Mouse (Mus musculus) thymus, adult 2 months (tissue): ENCODE measurements at regions not wholly inside any gene's neighbourhood (a gene's known extent, or its start where the extent isn't known, plus 50 kb on each side); places are given as distances from the start of the nearest gene placed in this dataset.

ENCODE experiments used
- DNase-seq: peaks from one replicate; pipeline ENCODE4 v3.0.0; 2021
- H3K27ac ChIP-seq: fragments of 200-500 bp; 2 replicates; pipeline ENCODE4 v1.5.1; 2012; ENCODE audit warnings: low read length, control low read depth; ENCODE audit not compliant: control insufficient read depth, insufficient read depth
- H3K27me3 ChIP-seq: fragments of 200-500 bp; 2 replicates; pipeline ENCODE4 v1.6.1; 2012; ENCODE audit warnings: mild to moderate bottlenecking, low read length, moderate library complexity, mixed read lengths; ENCODE audit not compliant: control insufficient read depth, insufficient read depth
- H3K36me3 ChIP-seq: fragments of 200-500 bp; 2 replicates; pipeline ENCODE4 v1.6.1; 2012; ENCODE audit warnings: mild to moderate bottlenecking, low read length, moderate library complexity; ENCODE audit not compliant: control insufficient read depth, insufficient read depth
- H3K4me1 ChIP-seq: fragments of 200-500 bp; replicated peaks from 2 replicates; pipeline ENCODE4 v1.6.1; 2012; ENCODE audit warnings: low read length; ENCODE audit not compliant: control insufficient read depth, insufficient read depth
- H3K4me3 ChIP-seq: fragments of 200-500 bp; 2 replicates; pipeline ENCODE4 v1.5.1; 2012; ENCODE audit warnings: mild to moderate bottlenecking, low read length, control low read depth, moderate library complexity; ENCODE audit not compliant: control insufficient read depth, insufficient read depth
- CTCF ChIP-seq: fragments of 200-500 bp; IDR thresholded peaks from 2 replicates; pipeline ENCODE4 v1.5.1; 2012; ENCODE audit warnings: mild to moderate bottlenecking, control low read depth, low read length, moderate library complexity, borderline replicate concordance; ENCODE audit not compliant: control insufficient read depth, poor library complexity, insufficient read depth; ENCODE audit errors: extremely low read depth
- POLR2A ChIP-seq: fragments of 200-500 bp; IDR thresholded peaks from 2 replicates; pipeline ENCODE4 v1.6.1; 2012; ENCODE audit warnings: mild to moderate bottlenecking, low read length, control low read depth, moderate library complexity; ENCODE audit not compliant: control insufficient read depth, poor library complexity, insufficient read depth; ENCODE audit errors: extremely low read depth
- WGBS: fragments of 180-500 bp; shearing (Covaris S2); methylation state at CpG from one replicate; pipeline ENCODE4 v1.1.7; 2018; 5-methylcytosine and 5-hydroxymethylcytosine counted together

DNA sequence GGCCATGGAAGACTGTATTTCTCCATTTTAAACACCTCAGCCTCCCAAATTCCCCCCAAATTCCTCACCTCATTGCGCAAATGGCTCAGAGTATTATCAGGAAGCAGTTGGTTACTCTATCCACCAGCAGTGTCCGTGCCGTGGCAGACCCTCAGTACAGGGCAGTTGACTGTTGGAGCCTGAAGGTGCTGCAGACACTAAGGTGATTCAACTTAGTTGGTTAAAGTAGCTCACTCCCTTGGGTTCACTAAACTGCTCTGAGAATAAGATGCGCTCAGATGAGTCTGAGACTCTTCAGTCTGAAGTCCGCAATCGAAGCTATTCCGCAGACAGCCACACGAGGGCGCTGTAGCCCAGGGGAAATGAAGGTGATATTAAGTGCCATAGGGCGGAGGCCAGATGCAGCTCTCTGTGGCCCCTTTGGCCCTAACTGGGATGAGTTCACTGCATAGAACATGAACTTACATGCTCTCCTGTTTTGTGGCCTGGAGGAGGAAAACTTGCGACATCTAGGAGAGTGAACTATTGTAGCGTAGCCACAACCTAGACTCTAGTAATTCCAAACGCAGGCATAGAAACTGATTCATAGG is 62.9 kb downstream of the Amer3 start:
- Histone ChIP-seq H3K36me3 (no peaks in the 10 kb centered on the region), H3K4me1 (no peaks in the 10 kb centered on the region), H3K27me3 (no peaks in the 10 kb centered on the region), H3K4me3 (no peak overlapping the region), H3K27ac (no peak overlapping the region)
- DNase-seq: peak; percentile 39
- 41% methylated on average over 13 of the region's 13 CpGs for whole genome bisulfite sequencing
- TF ChIP-seq POLR2A (no peak), CTCF (peak; percentile 75; the same call in 1 of the 2 replicates)

- no peak overlapping the region for H3K4me3 ChIP-seq
- no peak for DNase-seq
- H3K27me3 ChIP-seq: no peaks in the 10 kb centered on the region
- TF ChIP-seq CTCF (no peak), POLR2A (no peak)
- H3K27ac ChIP-seq: no peak overlapping the region
- 94% methylated on average over 10 of the region's 10 CpGs for WGBS
- H3K4me1 ChIP-seq: no peaks in the 10 kb centered on the region
- H3K36me3 ChIP-seq: no peaks in the 10 kb centered on the region
These were observed 74.6 kb downstream of the Amer3 start for GRCm38 (mm10) chr1:34653963-34654644.

- H3K4me3 ChIP-seq: no peak overlapping the region
- no peaks in the 10 kb centered on the region for H3K4me1 ChIP-seq
- H3K27me3 ChIP-seq: no peaks in the 10 kb centered on the region
- H3K36me3 ChIP-seq: no peaks in the 10 kb centered on the region
- DNase-seq: no peak
- H3K27ac ChIP-seq: no peak overlapping the region
- TF ChIP-seq POLR2A: no peak
- no peak for TF ChIP-seq CTCF
These were observed 78.0 kb downstream of the Amer3 start for GRCm38 (mm10) chr1:34657481-34657880.

- no peaks in the 10 kb centered on the region for H3K4me1 ChIP-seq
- no peak for DNase-seq
- no peaks in the 10 kb centered on the region for H3K27me3 ChIP-seq
- TF ChIP-seq CTCF (no peak), POLR2A (no peak)
- H3K27ac ChIP-seq: no peak overlapping the region
- no peaks in the 10 kb centered on the region for H3K36me3 ChIP-seq
- no peak overlapping the region for H3K4me3 ChIP-seq
- 74% methylated on average over 4 of the region's 4 CpGs for WGBS
These were observed 84.6 kb downstream of the Amer3 start for GRCm38 (mm10) chr1:34663875-34664547.

GRCm38 (mm10) chr1:34664816-34665511 is 85.5 kb downstream of the Amer3 start:
- DNase-seq: no peak
- Histone ChIP-seq H3K4me1 (no peaks in the 10 kb centered on the region), H3K27me3 (no peaks in the 10 kb centered on the region), H3K27ac (no peak overlapping the region), H3K4me3 (no peak overlapping the region), H3K36me3 (no peaks in the 10 kb centered on the region)
- WGBS: 89% methylated on average over 11 of the region's 11 CpGs
- TF ChIP-seq CTCF: no peak
- TF ChIP-seq POLR2A: no peak

DNA sequence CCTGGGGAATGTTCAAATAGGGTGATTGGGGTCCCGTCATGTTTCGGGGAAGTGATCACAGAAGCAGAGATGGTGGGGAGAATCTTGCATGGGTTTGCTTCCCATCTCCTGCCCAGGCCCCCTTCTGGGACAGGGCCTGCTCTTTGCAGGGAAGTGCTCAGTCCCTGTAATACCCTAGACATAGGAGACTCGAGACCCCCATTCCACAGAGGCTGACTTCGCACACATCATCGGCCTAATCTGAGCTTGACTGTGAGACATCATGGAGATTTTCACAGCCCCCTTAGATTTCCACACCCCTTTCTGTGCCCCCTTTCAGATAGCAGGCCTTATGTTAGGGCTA is 86.0 kb downstream of the Amer3 start:
- 97% methylated on average over 5 of the region's 5 CpGs for WGBS

More for the DNA sequence above, 86.0 kb downstream of the Amer3 start:
- no peaks in the 10 kb centered on the region for H3K4me1 ChIP-seq
- no peak overlapping the region for H3K4me3 ChIP-seq
- no peaks in the 10 kb centered on the region for H3K27me3 ChIP-seq
- H3K27ac ChIP-seq: no peak overlapping the region
- no peaks in the 10 kb centered on the region for H3K36me3 ChIP-seq
- DNase-seq: no peak
- TF ChIP-seq CTCF: no peak
